Mouse (Mus musculus) hindbrain, embryonic 13.5 days (tissue): ENCODE results near the gene Cabin1. TPM values are rescaled to one million over a fixed set of nuclear protein-coding genes. Genes with fewer than 3 reads are reported as not detected.
A peak's percentile ranks its signal among the peaks of the same experiment; 100 is the strongest.

Source experiments
- ATAC-seq: fragments of 200-750 bp; cut with Nextera tagmentation; 2 replicates; pipeline ENCODE4 v1.8.0; 2017; ENCODE audit warnings: moderate TSS enrichment; ENCODE audit not compliant: low FRiP score
- H3K27ac ChIP-seq: fragments of 300-500 bp; sonication (generic); 2 replicates; pipeline ENCODE4 v1.5.1; 2015; ENCODE audit warnings: inconsistent platforms, mild to moderate bottlenecking, moderate library complexity
- H3K27me3 ChIP-seq: fragments of 300-500 bp; sonication (generic); 2 replicates; pipeline ENCODE4 v1.6.1; 2015; ENCODE audit warnings: mild to moderate bottlenecking, inconsistent platforms
- H3K36me3 ChIP-seq: fragments of 300-500 bp; sonication (generic); 2 replicates; pipeline ENCODE4 v1.6.1; 2015; ENCODE audit warnings: mild to moderate bottlenecking, inconsistent platforms
- H3K4me1 ChIP-seq: fragments of 300-500 bp; sonication (generic); replicated peaks from 2 replicates; pipeline ENCODE4 v1.6.1; 2015; ENCODE audit warnings: inconsistent platforms
- H3K4me2 ChIP-seq: fragments of 300-500 bp; sonication (generic); 2 replicates; pipeline ENCODE4 v1.6.1; 2015; ENCODE audit warnings: inconsistent platforms, mild to moderate bottlenecking, moderate library complexity
- H3K4me3 ChIP-seq: fragments of 300-500 bp; sonication (generic); 2 replicates; pipeline ENCODE4 v1.5.1; 2015; ENCODE audit warnings: mild to moderate bottlenecking, inconsistent platforms
- H3K9ac ChIP-seq: fragments of 300-500 bp; sonication (generic); 2 replicates; pipeline ENCODE4 v1.6.1; 2015; ENCODE audit warnings: mild to moderate bottlenecking, inconsistent platforms
- H3K9me3 ChIP-seq: fragments of 300-500 bp; sonication (generic); 2 replicates; pipeline ENCODE4 v1.6.1; 2016; ENCODE audit warnings: inconsistent platforms
- WGBS: fragments of 180-500 bp; shearing (Covaris S2); methylation state at CpG from one replicate; pipeline ENCODE4 v1.1.7; 2015; 5-methylcytosine and 5-hydroxymethylcytosine counted together
- polyA plus RNA-seq: library from polyadenylated mRNA; unstranded; fragments of >200 nt; fragmentation: Nextera tagmentation; extraction: Ambion mirVana; gene quantifications from 2 replicates; pipeline ENCODE4 v1.2.1, GENCODE M21; 2015

Cabin1 gene
- polyA plus RNA-seq, 1 experiment from 2014 or later, result 39.5 TPM

DNA sequence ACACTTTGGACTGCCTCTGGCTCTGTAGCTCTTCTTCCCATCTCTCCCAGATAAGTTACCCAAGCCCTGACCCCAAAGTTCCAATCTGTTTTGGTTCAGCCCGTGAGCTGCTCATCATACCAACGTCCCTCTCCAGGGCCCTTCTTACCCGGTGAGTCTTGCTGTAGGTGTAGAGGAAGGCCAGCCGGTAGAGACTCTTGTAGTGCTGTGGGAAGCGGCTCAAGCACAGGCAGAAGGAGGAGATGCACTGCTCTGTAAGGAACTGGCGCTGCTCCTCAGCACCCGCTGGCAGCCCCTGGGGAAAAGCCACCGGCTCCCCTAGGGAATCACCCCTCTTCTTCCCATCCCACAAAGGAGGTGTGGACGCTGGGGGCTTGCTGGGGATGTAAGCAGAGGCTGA is 69.6 kb downstream of the Cabin1 start:
- 91% methylated on average over 9 of the region's 9 CpGs for WGBS
- H3K36me3 ChIP-seq, result peaks cover 94% of the 10 kb centered on the region
- no peak overlapping the region for H3K9ac ChIP-seq
- H3K4me2 ChIP-seq, result no peak overlapping the region
- no peaks in the 10 kb centered on the region for H3K9me3 ChIP-seq
- ATAC-seq, result no peak
- no peak overlapping the region for H3K4me3 ChIP-seq
- no peak overlapping the region for H3K27ac ChIP-seq
- H3K27me3 ChIP-seq, result no peaks in the 10 kb centered on the region
- H3K4me1 ChIP-seq, result peaks cover 4% of the 10 kb centered on the region; the same call in 1 of the 2 replicates

DNA sequence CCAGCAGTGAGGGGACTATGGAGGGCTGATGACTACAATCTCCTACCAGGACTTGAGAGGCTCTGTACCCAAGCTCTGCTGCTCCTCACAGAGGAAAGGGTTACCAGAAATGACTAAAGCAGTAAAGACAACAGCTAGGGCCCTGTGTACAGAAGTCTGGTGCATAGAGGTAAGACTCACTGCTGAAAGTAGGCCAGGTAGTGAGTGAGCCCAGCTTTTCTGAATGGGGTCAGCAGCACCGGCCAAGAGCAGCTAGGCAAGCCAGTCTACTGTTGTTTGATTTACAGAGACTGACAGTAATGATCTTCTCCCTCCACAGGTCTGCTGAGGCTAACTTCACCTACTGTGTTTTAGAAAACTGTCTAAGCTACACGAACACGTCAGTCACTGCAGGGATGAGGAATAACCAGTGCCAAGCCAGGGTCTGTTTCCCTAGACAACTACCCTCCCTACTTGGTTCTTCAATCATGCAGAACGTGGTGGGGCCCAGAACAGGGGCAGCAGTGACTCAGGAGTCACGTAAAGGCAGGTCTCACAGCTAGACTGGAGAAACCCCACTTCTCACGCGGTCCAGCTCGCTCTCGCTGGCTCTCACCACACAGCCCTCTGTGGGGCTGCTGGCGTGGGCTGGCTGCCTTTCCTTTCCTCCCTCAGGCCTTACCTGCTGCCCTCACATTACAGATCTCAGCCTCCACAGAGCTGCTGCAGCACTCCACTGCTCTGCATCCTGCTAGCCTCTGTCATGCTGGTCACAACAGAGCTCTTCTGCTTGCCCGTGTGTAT is 70.5 kb downstream of the Cabin1 start:
- Histone ChIP-seq H3K9me3 (no peaks in the 10 kb centered on the region), H3K9ac (no peak overlapping the region; the same call in 1 of the 2 replicates), H3K27me3 (no peaks in the 10 kb centered on the region), H3K27ac (no peak overlapping the region), H3K4me1 (peaks cover 4% of the 10 kb centered on the region; the same call in 1 of the 2 replicates), H3K4me3 (no peak overlapping the region), H3K4me2 (no peak overlapping the region), H3K36me3 (peaks cover 94% of the 10 kb centered on the region)
- ATAC-seq, result no peak
- WGBS, result 92% methylated on average over 11 of the region's 11 CpGs

DNA sequence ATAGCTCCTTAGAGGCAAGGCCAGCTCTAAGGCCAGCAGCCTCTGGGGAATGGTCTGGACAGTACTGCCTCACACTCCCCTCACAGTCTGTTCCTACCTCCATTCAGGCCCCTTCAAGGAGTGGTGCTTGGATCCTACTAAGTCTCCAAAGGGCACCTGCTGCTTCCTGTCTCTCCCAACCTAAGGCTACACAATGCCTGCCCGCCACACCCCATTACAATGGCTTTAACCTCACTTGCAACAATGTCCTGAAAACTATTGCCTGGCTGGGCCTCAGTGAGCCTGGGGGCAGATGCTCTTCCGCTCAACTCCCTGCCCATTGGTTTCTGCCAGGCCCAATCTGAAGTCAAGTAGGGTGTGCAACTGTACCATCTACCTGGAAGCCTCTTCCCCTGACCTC is 75.5 kb downstream of the Cabin1 start:
- ATAC-seq, result no peak
- 89% methylated on average over 2 of the region's 2 CpGs for WGBS
- H3K4me3 ChIP-seq, result no peak overlapping the region
- H3K4me2 ChIP-seq, result no peak overlapping the region
- peaks cover 61% of the 10 kb centered on the region for H3K36me3 ChIP-seq
- peaks cover 21% of the 10 kb centered on the region for H3K4me1 ChIP-seq
- H3K27me3 ChIP-seq, result no peaks in the 10 kb centered on the region
- no peak overlapping the region for H3K9ac ChIP-seq
- H3K27ac ChIP-seq, result no peak overlapping the region
- H3K9me3 ChIP-seq, result no peaks in the 10 kb centered on the region

DNA sequence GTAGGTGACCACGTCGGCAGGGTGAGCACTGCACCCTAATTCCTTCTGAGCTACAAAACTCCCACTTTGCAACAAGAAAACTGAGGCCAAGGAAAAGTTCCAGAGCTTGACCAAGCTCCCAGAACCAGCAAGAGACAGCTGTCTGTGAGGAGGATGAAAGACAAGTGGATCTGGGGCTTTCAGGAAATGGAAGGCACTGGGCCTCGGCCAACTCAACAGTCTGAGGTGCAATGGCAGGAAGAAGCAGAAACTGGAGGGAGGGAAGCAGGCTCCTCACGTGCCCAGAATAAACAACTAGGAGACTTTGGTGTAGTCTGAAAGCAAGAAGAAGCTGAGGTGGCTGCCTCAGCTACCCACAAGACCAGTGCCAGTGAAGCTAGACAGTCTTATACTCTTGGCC is 77.4 kb downstream of the Cabin1 start:
- Histone ChIP-seq H3K4me3 (no peak overlapping the region), H3K9ac (no peak overlapping the region), H3K27me3 (no peaks in the 10 kb centered on the region), H3K36me3 (peaks cover 54% of the 10 kb centered on the region), H3K9me3 (no peaks in the 10 kb centered on the region), H3K27ac (no peak overlapping the region), H3K4me1 (peaks cover 22% of the 10 kb centered on the region), H3K4me2 (no peak overlapping the region)
- ATAC-seq, result no peak
- WGBS, result 88% methylated on average over 4 of the region's 4 CpGs

DNA sequence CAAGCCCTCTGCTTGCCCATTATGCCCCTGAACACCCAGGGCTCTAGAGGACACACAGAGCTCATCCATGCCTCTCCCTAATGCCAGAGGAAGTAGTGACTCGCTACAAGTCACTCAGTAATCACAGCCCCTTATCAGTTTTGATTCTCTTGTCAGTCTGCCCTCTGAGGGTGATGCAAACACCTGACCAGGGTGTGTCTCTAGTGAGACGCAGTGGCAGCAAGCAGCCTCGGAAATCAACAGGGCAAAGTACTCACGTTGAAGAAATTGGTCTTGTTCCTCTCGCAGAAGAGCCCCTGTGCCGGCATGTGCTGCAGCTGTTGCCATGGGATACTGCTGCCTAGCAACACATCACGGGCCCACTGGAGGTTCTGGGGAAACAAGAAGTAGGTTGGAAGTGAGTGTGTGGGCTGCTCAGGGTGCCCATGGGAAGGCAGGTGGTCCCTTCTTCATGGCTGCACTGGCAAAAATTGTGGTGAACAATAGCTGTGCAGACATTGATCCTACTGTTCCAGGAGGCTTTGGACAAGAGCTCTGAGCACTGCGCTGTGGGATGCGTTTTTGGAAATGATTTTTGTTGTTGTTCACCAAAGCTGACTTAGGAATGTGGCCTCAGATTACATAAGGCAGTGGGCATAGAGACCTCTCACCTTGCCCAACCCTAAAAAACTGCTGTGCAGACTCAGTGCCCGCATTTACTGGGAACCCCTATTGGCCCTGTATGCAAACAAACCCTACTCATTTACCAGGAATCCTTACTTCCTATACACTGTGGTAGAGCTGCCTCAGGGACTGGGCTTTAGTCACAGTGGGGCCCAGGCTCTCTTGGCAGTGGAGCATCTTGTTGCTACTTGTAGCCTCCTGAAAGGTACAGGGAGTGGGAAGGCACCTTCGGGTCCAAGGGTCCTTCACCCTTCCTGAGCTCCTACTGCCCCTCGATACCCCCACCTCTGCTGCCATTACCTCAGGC is 79.8 kb downstream of the Cabin1 start:
- H3K4me2 ChIP-seq, result 0 out of 2 replicates have a peak overlapping the region, but pooled peaks have one; percentile 13
- H3K9ac ChIP-seq, result 0 out of 2 replicates have a peak overlapping the region, but pooled peaks have one; percentile 26
- H3K27me3 ChIP-seq, result no peaks in the 10 kb centered on the region
- peaks cover 57% of the 10 kb centered on the region for H3K36me3 ChIP-seq
- H3K27ac ChIP-seq, result peak overlapping the region; percentile 84
- H3K9me3 ChIP-seq, result no peaks in the 10 kb centered on the region
- ATAC-seq, result peak; percentile 92
- peaks cover 22% of the 10 kb centered on the region for H3K4me1 ChIP-seq
- 46% methylated on average over 12 of the region's 12 CpGs for WGBS
- H3K4me3 ChIP-seq, result no peak overlapping the region

DNA sequence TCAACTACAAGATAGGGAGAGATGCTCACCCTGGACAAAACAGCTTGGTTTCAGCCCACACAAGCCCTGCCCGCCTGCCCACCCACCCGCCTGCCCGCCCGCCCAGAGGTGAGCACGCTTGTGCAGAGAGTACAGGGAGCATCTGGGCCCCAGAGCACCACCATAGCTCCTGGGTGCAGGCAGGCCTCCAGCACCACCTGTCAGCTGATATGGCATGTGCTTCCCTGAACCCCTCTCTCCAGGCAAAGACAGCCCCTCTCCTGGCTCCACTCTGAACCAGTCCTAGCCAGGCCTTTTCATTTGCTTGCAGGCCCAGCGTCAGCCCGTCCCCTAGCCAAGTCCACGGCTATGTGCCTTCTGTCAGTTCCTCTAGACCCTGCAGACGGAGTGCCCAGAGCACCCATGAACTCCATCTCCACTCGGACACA is 83.6 kb downstream of the Cabin1 start:
- 91% methylated on average over 10 of the region's 10 CpGs for WGBS

DNA sequence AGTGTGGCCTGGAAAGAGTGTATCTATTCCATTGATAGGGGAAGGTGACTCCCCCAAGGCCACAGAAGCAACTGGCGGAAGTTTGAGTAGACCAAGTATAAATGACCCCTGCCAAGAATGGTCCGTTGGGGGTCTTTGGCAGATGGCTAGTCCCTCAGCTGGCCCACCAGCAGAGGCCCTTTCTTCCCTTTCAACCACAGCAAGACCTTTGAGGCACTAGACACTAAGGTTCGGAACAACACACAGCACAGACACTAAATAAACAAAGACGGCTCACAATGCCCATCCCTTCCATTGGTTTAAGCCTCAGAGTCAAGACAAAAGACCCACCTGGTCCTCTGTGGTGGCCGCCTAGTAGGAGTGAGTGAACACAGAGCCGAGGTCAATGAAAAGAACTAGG is 84.9 kb downstream of the Cabin1 start:
- peaks cover 11% of the 10 kb centered on the region for H3K4me1 ChIP-seq
- no peak overlapping the region for H3K4me2 ChIP-seq
- H3K27me3 ChIP-seq, result no peaks in the 10 kb centered on the region
- H3K4me3 ChIP-seq, result no peak overlapping the region
- WGBS, result 78% methylated on average over 6 of the region's 6 CpGs
- H3K9ac ChIP-seq, result no peak overlapping the region
- no peak for ATAC-seq
- H3K27ac ChIP-seq, result no peak overlapping the region
- peaks cover 75% of the 10 kb centered on the region for H3K36me3 ChIP-seq
- no peaks in the 10 kb centered on the region for H3K9me3 ChIP-seq

More for the DNA sequence above, 83.6 kb downstream of the Cabin1 start:
- Histone ChIP-seq H3K9me3 (no peaks in the 10 kb centered on the region), H3K4me3 (no peak overlapping the region), H3K4me2 (no peak overlapping the region), H3K9ac (no peak overlapping the region), H3K27ac (no peak overlapping the region), H3K36me3 (peaks cover 62% of the 10 kb centered on the region), H3K27me3 (no peaks in the 10 kb centered on the region), H3K4me1 (peaks cover 22% of the 10 kb centered on the region)
- ATAC-seq, result no peak

DNA sequence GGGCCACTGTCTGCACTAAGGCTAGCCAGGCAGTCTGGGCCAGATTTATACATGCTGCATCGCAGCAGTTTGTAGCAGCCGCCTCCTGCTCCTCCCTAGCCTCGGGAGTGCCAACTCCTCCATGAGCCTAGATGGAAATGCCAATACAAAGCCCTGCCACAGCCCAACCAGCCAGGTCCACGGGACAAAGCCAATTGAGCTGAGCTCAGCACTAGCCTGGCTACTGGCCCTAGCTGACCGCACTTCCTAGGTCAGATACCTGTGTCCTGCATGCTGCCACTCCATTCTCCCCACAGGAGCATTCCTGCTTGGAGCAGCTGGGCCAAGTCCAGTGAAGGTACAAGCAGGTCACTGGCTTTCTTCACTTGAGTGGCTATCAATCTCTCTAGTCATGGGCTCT is 86.2 kb downstream of the Cabin1 start:
- 92% methylated on average over 5 of the region's 5 CpGs for WGBS

DNA sequence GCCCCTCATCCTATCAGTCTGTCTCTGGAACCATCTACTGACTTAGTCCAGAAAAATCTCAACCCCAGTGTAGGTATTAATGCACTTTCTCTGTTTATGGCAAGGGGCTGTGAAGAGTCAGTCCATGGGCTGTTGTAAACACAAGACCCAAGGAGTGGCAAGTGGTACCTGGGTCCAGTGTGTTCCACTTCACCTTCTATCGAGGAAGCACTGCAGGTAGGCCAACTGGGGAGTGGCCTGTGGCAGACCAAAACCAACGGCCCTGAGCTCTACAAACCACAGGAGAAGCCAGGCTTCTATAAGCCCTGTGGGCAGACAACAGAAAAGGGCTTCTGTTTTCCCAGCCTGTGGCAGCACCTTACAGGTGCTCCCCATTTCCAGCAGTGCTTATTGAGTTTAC is 86.6 kb downstream of the Cabin1 start:
- Histone ChIP-seq H3K4me2 (no peak overlapping the region), H3K36me3 (peaks cover 75% of the 10 kb centered on the region), H3K9ac (no peak overlapping the region), H3K9me3 (no peaks in the 10 kb centered on the region), H3K4me1 (no peaks in the 10 kb centered on the region), H3K4me3 (no peak overlapping the region), H3K27ac (no peak overlapping the region), H3K27me3 (no peaks in the 10 kb centered on the region)
- 90% methylated on average over 2 of the region's 2 CpGs for WGBS
- ATAC-seq, result no peak

More for the DNA sequence above, 86.2 kb downstream of the Cabin1 start:
- H3K36me3 ChIP-seq, result peaks cover 80% of the 10 kb centered on the region
- no peaks in the 10 kb centered on the region for H3K9me3 ChIP-seq
- no peaks in the 10 kb centered on the region for H3K4me1 ChIP-seq
- no peaks in the 10 kb centered on the region for H3K27me3 ChIP-seq
- no peak overlapping the region for H3K27ac ChIP-seq
- no peak overlapping the region for H3K4me2 ChIP-seq
- H3K9ac ChIP-seq, result no peak overlapping the region
- no peak for ATAC-seq
- no peak overlapping the region for H3K4me3 ChIP-seq

DNA sequence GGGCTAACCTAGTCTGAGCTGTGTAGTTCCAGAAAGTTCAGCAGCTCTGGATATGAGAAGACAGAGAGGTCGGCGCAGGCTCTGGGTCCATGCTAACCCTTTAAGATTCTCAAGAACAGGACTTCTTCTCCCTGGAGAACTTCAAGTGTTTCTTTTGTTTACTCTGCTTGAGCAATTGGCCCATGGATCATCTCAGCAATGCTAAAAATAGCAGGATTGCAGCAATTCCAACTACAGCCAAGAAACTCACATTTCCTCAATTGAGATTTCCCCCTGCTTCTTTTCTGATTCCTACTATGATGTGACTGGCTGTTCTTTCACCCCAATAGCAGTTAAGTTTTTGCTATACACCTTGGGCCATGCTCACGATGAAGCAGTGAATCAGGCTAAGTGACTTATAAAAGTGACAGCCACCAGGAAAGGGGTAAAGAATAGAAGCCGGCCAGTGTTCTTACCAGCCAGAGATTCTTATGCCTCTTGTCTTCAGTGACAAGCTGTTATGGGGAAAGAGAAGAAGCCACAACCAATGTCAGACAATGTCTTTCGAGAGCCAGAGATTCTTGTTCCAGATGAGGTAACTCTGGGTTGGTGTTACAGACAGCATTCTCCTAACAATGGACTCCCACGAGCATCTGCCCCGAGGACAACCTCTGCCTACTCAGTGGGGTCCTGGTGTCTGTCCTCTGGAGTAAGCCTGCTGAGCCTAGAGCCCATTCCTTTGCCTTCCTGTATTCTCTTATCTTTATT is 87.1 kb downstream of the Cabin1 start:
- Histone ChIP-seq H3K27ac (no peak overlapping the region), H3K27me3 (no peaks in the 10 kb centered on the region), H3K4me1 (no peaks in the 10 kb centered on the region), H3K4me3 (no peak overlapping the region), H3K4me2 (no peak overlapping the region), H3K9ac (no peak overlapping the region), H3K36me3 (peaks cover 74% of the 10 kb centered on the region), H3K9me3 (no peaks in the 10 kb centered on the region)
- WGBS, result 81% methylated on average over 7 of the region's 7 CpGs
- no peak for ATAC-seq

DNA sequence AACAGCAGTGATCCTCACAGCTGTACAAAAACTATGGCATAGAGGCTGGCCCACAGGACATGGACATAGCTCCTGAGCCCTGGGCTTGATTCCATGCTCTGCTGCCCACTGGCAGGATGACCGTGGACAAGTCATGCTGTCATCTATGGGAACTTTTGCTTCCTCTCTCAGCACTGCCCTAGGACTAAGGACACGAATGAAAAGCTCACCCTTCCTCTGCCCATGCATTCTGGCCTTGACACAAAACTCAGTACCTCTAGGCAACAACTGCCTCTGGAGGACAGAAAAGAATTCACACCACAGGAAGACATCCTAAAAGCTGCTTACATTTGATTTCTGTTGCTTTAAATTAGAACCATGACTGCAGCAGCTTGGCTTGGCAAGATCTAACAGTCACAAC is 87.9 kb downstream of the Cabin1 start:
- 93% methylated on average over 2 of the region's 2 CpGs for WGBS
- H3K36me3 ChIP-seq, result peaks cover 69% of the 10 kb centered on the region
- no peaks in the 10 kb centered on the region for H3K27me3 ChIP-seq
- no peak overlapping the region for H3K4me3 ChIP-seq
- no peak overlapping the region for H3K4me2 ChIP-seq
- no peak overlapping the region for H3K9ac ChIP-seq
- ATAC-seq, result no peak
- H3K4me1 ChIP-seq, result no peaks in the 10 kb centered on the region
- H3K9me3 ChIP-seq, result no peaks in the 10 kb centered on the region
- H3K27ac ChIP-seq, result 0 out of 2 replicates have a peak overlapping the region, but pooled peaks have one; percentile 8

DNA sequence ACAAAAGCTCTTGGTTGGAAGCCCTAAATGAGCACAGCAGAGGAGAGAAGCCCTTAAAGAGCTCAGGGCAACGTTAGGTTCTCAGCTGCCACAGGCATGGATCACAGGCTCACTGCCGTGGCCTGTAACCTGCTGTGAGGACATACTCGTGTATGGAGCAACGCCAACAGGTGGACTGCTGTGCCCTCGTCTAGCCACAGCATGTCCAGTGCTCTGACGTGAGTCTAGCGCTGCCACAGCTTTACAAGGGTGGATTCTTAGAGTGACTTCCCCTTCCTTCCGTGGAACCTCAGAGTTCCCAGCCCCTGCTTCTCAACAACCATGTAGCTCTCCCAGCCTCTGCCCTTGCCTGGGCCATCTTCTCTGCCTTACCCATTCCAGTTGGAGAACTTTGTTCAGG is 88.5 kb downstream of the Cabin1 start:
- no peaks in the 10 kb centered on the region for H3K9me3 ChIP-seq
- no peak for ATAC-seq
- H3K4me3 ChIP-seq, result no peak overlapping the region
- H3K27me3 ChIP-seq, result 0 out of 2 replicates have a peak, but pooled peaks cover under 1% of the 10 kb centered on the region
- H3K4me1 ChIP-seq, result no peaks in the 10 kb centered on the region
- no peak overlapping the region for H3K4me2 ChIP-seq
- H3K9ac ChIP-seq, result no peak overlapping the region
- WGBS, result 81% methylated on average over 8 of the region's 8 CpGs
- peaks cover 69% of the 10 kb centered on the region for H3K36me3 ChIP-seq
- H3K27ac ChIP-seq, result no peak overlapping the region
